17 mouse cellular contexts compared by ENCODE assay signal in the genomic region with DNA sequence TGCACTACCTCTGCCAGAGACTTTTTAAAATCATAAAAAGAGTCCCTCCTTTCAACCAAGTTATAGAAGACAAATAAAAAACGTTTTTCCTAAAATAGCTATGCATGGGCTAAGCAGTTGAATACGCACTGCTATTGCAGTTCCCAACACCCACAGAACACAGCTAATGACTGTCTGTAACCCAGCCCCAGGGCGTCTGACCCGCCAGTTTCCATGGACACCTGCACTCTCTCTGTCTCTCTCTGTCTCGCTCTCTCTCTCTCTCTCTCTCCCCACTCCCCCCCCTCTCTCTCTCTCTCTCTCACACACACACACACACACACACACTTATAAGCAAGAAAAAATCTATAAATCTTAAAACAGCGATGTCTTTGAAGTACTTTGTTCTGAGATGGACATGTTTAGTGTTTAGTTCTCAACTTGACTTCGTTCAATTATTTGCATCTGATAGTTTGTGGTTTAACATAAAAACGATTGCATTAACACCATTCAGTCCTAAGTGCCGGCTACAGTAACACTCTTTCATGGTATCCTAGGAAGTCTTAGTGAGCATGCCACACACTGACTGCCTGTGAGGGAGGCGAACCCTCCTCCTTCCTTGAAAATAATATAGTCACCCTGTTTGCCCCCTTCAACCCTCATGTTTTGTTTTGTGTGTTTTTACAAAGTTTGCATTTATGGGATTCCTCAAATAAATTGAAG.
DNase-seq lines count a peak whose midpoint lies in the region; ATAC-seq and TF ChIP-seq lines count a peak whose summit lies in the region.
"Had no signal": no experiment of that assay in that cellular context is flagged by ENCODE, and none has a peak within 500 bp of the region (broad histone marks: within the 10 kb centered on the region; RNA-seq: fewer than 3 reads in every experiment).

No protein-coding gene starts in this region.

- peak; percentile 83 for ATAC-seq in forebrain, embryonic 11.5 days (replicated peaks; ENCODE audit: low FRiP score)
- ATAC-seq in hindbrain, embryonic 16.5 days, result peak; percentile 79
- ATAC-seq in midbrain, postnatal 0 days (ENCODE audit: low FRiP score), result peak; percentile 52; the same call in 1 of the 2 replicates
- ATAC-seq in liver, embryonic 12.5 days, result no peak
- ATAC-seq: CD4-positive, CD25-positive, alpha-beta regulatory T cell, adult 4 months; liver, postnatal 0 days; Patski had no signal

- TF ChIP-seq CTCF in midbrain, postnatal 0 days (IDR thresholded peaks at IDR 0.05), result no peak

- peaks cover 3% of the 10 kb centered on the region; the same call in 1 of the 2 replicates for H3K4me1 ChIP-seq in forebrain, embryonic 11.5 days (replicated peaks; ENCODE audit: control insufficient read depth, insufficient read depth, low read length)
- peaks cover 6% of the 10 kb centered on the region; the same call in 1 of the 2 replicates for H3K4me1 ChIP-seq in hindbrain, embryonic 16.5 days (ENCODE audit: control insufficient read depth, insufficient read depth, low read depth, low read length)
- no peaks in the 10 kb centered on the region for H3K4me1 ChIP-seq in midbrain, postnatal 0 days (ENCODE audit: insufficient read depth, low read length)
- no peaks in the 10 kb centered on the region for H3K4me1 ChIP-seq in liver, embryonic 12.5 days

- H3K9ac ChIP-seq in forebrain, embryonic 11.5 days (ENCODE audit: low read length), result no peak overlapping the region
- no peak overlapping the region for H3K9ac ChIP-seq in hindbrain, embryonic 16.5 days (ENCODE audit: low read depth, low read length)
- no peak overlapping the region for H3K9ac ChIP-seq in midbrain, postnatal 0 days (replicated peaks; ENCODE audit: low read length, poor library complexity, severe bottlenecking)
- H3K9ac ChIP-seq in liver, embryonic 12.5 days, result no peak overlapping the region
- H3K9ac ChIP-seq: liver, postnatal 0 days had no signal

- 28% methylated on average over 10 of the region's 10 CpGs for WGBS in forebrain, embryonic 11.5 days
- WGBS in hindbrain, embryonic 16.5 days, result 22% methylated on average over 9 of the region's 10 CpGs
- 20% methylated on average over 10 of the region's 10 CpGs for WGBS in midbrain, postnatal 0 days
- WGBS in liver, embryonic 12.5 days (ENCODE audit: insufficient replicate concordance), result 52% methylated on average over 10 of the region's 10 CpGs

- no peaks in the 10 kb centered on the region for H3K9me3 ChIP-seq in forebrain, embryonic 11.5 days (ENCODE audit: control insufficient read depth, low read length)
- no peaks in the 10 kb centered on the region for H3K9me3 ChIP-seq in hindbrain, embryonic 16.5 days (ENCODE audit: control insufficient read depth, low read length)
- no peaks in the 10 kb centered on the region for H3K9me3 ChIP-seq in midbrain, postnatal 0 days (ENCODE audit: low read length)
- H3K9me3 ChIP-seq in liver, embryonic 12.5 days (replicated peaks), result no peaks in the 10 kb centered on the region

- DNase-seq in embryo, embryonic 10 days (ENCODE audit: low spot score), result peak; percentile 69
- peak; percentile 75 for DNase-seq in forebrain, embryonic 11.5 days (ENCODE audit: low spot score)
- peak; percentile 53 for DNase-seq in midbrain, postnatal 0 days (ENCODE audit: low spot score)
- no peak for DNase-seq in layer of hippocampus, adult 8-10 months (ENCODE audit: low spot score in 2 of 2)
- no peak for DNase-seq in kidney, adult 11 months
- DNase-seq in cerebellum, postnatal 4 days (ENCODE audit: low spot score in 2 of 2), result no peak
- DNase-seq: adrenal gland, postnatal 36 days; cerebellum, adult 8-10 months; kidney, postnatal 25 days; liver, postnatal 0 days; right cerebral cortex, adult 18-20 months; thymus, postnatal 4 days had no signal

- no peak overlapping the region for H3K4me2 ChIP-seq in forebrain, embryonic 11.5 days (ENCODE audit: low read depth, low read length, severe bottlenecking)
- H3K4me2 ChIP-seq in hindbrain, embryonic 16.5 days (ENCODE audit: low read length), result peak overlapping the region; percentile 17; the same call in 1 of the 2 replicates
- no peak overlapping the region for H3K4me2 ChIP-seq in midbrain, postnatal 0 days (ENCODE audit: low read depth, low read length, poor library complexity, severe bottlenecking)
- H3K4me2 ChIP-seq in liver, embryonic 12.5 days, result no peak overlapping the region

- no peak overlapping the region for H3K4me3 ChIP-seq in forebrain, embryonic 11.5 days (ENCODE audit: low read depth, low read length)
- H3K4me3 ChIP-seq in hindbrain, embryonic 16.5 days (ENCODE audit: low read length), result no peak overlapping the region
- H3K4me3 ChIP-seq in midbrain, postnatal 0 days (ENCODE audit: low read depth, low read length), result no peak overlapping the region
- H3K4me3 ChIP-seq in liver, embryonic 12.5 days, result no peak overlapping the region
- H3K4me3 ChIP-seq: erythroblast, embryonic 14.5 days had no signal

- H3K27ac ChIP-seq in forebrain, embryonic 11.5 days (ENCODE audit: low read depth, low read length), result no peak overlapping the region
- H3K27ac ChIP-seq in hindbrain, embryonic 16.5 days (ENCODE audit: low read depth, low read length), result no peak overlapping the region
- no peak overlapping the region for H3K27ac ChIP-seq in midbrain, postnatal 0 days (ENCODE audit: low read depth, low read length)
- H3K27ac ChIP-seq in liver, embryonic 12.5 days, result no peak overlapping the region

- H3K36me3 ChIP-seq in forebrain, embryonic 11.5 days (ENCODE audit: control insufficient read depth, insufficient read depth, low read length), result no peaks in the 10 kb centered on the region
- no peaks in the 10 kb centered on the region for H3K36me3 ChIP-seq in hindbrain, embryonic 16.5 days (ENCODE audit: control insufficient read depth, insufficient read depth, low read length)
- no peaks in the 10 kb centered on the region for H3K36me3 ChIP-seq in midbrain, postnatal 0 days (ENCODE audit: insufficient read depth, low read length)
- no peaks in the 10 kb centered on the region for H3K36me3 ChIP-seq in liver, embryonic 12.5 days

- no peaks in the 10 kb centered on the region for H3K27me3 ChIP-seq in forebrain, embryonic 11.5 days (ENCODE audit: control insufficient read depth, insufficient read depth, low read length)
- no peaks in the 10 kb centered on the region for H3K27me3 ChIP-seq in hindbrain, embryonic 16.5 days (replicated peaks; ENCODE audit: control insufficient read depth, insufficient read depth, low read length)
- H3K27me3 ChIP-seq in midbrain, postnatal 0 days (ENCODE audit: insufficient read depth, low read length), result no peaks in the 10 kb centered on the region
- H3K27me3 ChIP-seq in liver, embryonic 12.5 days (replicated peaks), result no peaks in the 10 kb centered on the region
- H3K27me3 ChIP-seq: Patski had no signal

Comparison
In these comparisons a context has a peak if more than half of its experiments do, and no peak if none do; other contexts are left out.
1. DNase-seq: peak in embryo, embryonic 10 days (single experiment), forebrain, embryonic 11.5 days (single experiment) and midbrain, postnatal 0 days (single experiment); none in layer of hippocampus, adult 8-10 months (0 of 2), kidney, adult 11 months (single experiment) and cerebellum, postnatal 4 days (0 of 2).